Mouse (Mus musculus) ES-E14 (cell line): ENCODE data around the gene Serping1. TPM values are rescaled to one million over a fixed set of nuclear protein-coding genes. Genes with fewer than 3 reads are reported as not detected.

Source experiments
- DNase-seq: peaks from one replicate; pipeline ENCODE4 v3.0.0-alpha.2; 2013; ENCODE audit warnings: low read depth, low spot score
- H3K27ac ChIP-seq: 2 replicates; pipeline ENCODE4 v1.5.1; 2012; ENCODE audit warnings: low read depth, mild to moderate bottlenecking, low read length, moderate library complexity, mixed read lengths; ENCODE audit not compliant: poor library complexity, insufficient read depth, severe bottlenecking
- H3K36me3 ChIP-seq: 2 replicates; pipeline ENCODE4 v1.6.1; 2012; ENCODE audit warnings: mild to moderate bottlenecking, low read length, moderate library complexity, mixed read lengths; ENCODE audit not compliant: control insufficient read depth, poor library complexity, insufficient read depth, severe bottlenecking
- H3K4me1 ChIP-seq, 2 experiments: fragments of 150-350 bp in 1 of 2; sonication (generic) in 1 of 2; 2 replicates each; pipeline ENCODE4 v1.6.1; 2012; ENCODE audit warnings: low read length in 2 of 2, mild to moderate bottlenecking in 1 of 2, mixed read lengths in 1 of 2; ENCODE audit not compliant: control insufficient read depth in 2 of 2, insufficient read depth in 2 of 2, poor library complexity in 1 of 2
- H3K4me3 ChIP-seq, 2 experiments: fragments of 150-350 bp in 1 of 2; sonication (generic) in 1 of 2; 2 replicates each; pipeline ENCODE4 v1.5.1; 2012; ENCODE audit warnings: low read length in 2 of 2, low read depth in 1 of 2, mild to moderate bottlenecking in 1 of 2, mixed read lengths in 1 of 2; ENCODE audit not compliant: insufficient read depth in 1 of 2, poor library complexity in 1 of 2, severe bottlenecking in 1 of 2
- H3K9ac ChIP-seq: 2 replicates; pipeline ENCODE4 v1.6.1; 2012; ENCODE audit warnings: low read depth, mild to moderate bottlenecking, low read length, mixed read lengths; ENCODE audit not compliant: poor library complexity, insufficient read depth, severe bottlenecking
- H3K9me3 ChIP-seq: fragments of 150-350 bp; sonication (generic); 2 replicates; pipeline ENCODE4 v1.6.1; 2012; ENCODE audit warnings: low read depth, mild to moderate bottlenecking, low read length; ENCODE audit not compliant: control insufficient read depth, insufficient read depth
- CHD2 ChIP-seq: IDR thresholded peaks from 2 replicates; pipeline ENCODE4 v1.6.1; 2014; ENCODE audit warnings: mild to moderate bottlenecking, low read depth, low read length, inconsistent platforms
- HCFC1 ChIP-seq: IDR thresholded peaks from 2 replicates; pipeline ENCODE4 v1.6.1; 2012; ENCODE audit warnings: low read length, inconsistent platforms, borderline replicate concordance; ENCODE audit not compliant: insufficient read depth
- MAFK ChIP-seq: IDR thresholded peaks from 2 replicates; pipeline ENCODE4 v1.6.1; 2014; ENCODE audit warnings: mild to moderate bottlenecking, low read depth, low read length, inconsistent platforms; ENCODE audit not compliant: insufficient read depth
- ZC3H11A ChIP-seq: IDR thresholded peaks from 2 replicates; pipeline ENCODE4 v1.6.1; 2012; ENCODE audit warnings: low read depth, mild to moderate bottlenecking, inconsistent platforms, low read length, borderline replicate concordance
- ZNF384 ChIP-seq: IDR thresholded peaks from 2 replicates; pipeline ENCODE4 v1.6.1; 2012; ENCODE audit warnings: low read depth, low read length, inconsistent platforms
- in situ Hi-C, 2 experiments: fragments of 600-800 bp; cut with MboI; formaldehyde crosslinking; loops; one replicate each; pipeline ENCODE4 v1.15.1; 2025; ENCODE audit warnings: low sequenced_read_pairs in 2 of 2, inconsistent platforms in 1 of 2; ENCODE audit not compliant: unreplicated experiment in 2 of 2
- total RNA-seq: library from RNA; depleted of rRNA; stranded (reverse); fragments of 300-350 nt; gene quantifications from 2 replicates; pipeline ENCODE4 v1.2.3, GENCODE M21; 2012

Serping1 gene
- total RNA-seq, 1 experiment: 6.3 TPM

DNA sequence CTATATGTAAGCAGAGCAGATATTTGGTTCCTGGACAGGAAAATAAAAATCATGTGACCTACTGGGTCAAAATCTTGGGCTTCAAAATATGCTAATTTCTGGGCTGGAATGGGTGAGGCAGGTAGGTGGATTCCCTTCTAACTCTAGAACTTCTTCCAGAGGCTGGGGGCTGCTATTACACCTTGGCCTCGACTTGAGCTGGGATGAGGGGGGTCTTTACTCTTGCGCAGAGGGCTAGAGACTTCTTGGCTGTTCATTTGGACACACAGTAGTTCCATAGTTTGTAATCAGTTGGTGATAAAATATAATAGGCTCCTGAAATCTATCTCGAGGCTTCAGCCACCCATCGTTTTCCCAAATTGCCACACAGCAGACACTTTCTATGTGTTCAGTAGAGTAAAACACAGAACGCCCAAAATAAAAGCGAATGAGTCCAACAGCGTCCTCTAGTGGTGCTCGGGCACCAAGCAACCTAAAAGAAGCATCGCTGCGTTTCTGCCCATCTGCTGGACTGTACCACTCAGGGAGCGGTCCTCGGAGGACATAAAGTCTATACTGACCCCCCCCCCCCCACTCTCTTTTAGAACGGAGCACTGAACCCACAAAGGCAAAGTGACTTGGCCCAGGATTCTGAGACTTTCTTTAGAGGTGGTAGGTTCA is 22.7 kb upstream of the Serping1 start:
- in situ Hi-C loops: no loop called here
- Histone ChIP-seq H3K4me3 (peak overlapping the region; percentile 65 to 72), H3K4me1 (peaks cover 0 to 2% of the 10 kb centered on the region in 2 experiments; a peak in 1 of 4 replicates), H3K9ac (no peak overlapping the region; the same call in 1 of the 2 replicates), H3K9me3 (no peaks in the 10 kb centered on the region), H3K36me3 (no peaks in the 10 kb centered on the region), H3K27ac (no peak overlapping the region)
- peak; percentile 71 for DNase-seq
- TF ChIP-seq CHD2: no peak
- peak; percentile 50; the same call in 1 of the 2 replicates for TF ChIP-seq ZC3H11A

GRCm38 (mm10) chr2:84793871-84794270 is 18.6 kb upstream of the Serping1 start:
- Histone ChIP-seq H3K9me3 (no peaks in the 10 kb centered on the region), H3K4me1 (peaks cover 0 to 2% of the 10 kb centered on the region in 2 experiments; a peak in 1 of 4 replicates), H3K36me3 (no peaks in the 10 kb centered on the region), H3K4me3 (no peak overlapping the region), H3K27ac (no peak overlapping the region), H3K9ac (no peak overlapping the region)
- in situ Hi-C loops: no loop called here
- TF ChIP-seq ZNF384: no peak
- TF ChIP-seq HCFC1: no peak
- TF ChIP-seq ZC3H11A: no peak
- TF ChIP-seq MAFK: no peak
- TF ChIP-seq CHD2: no peak
- DNase-seq: no peak

- no peak overlapping the region for H3K27ac ChIP-seq
- H3K4me3 ChIP-seq: no peak overlapping the region
- H3K9me3 ChIP-seq: no peaks in the 10 kb centered on the region
- no peaks in the 10 kb centered on the region for H3K4me1 ChIP-seq
- TF ChIP-seq ZNF384 (no peak), CHD2 (no peak), MAFK (no peak), ZC3H11A (no peak), HCFC1 (no peak)
- no peaks in the 10 kb centered on the region for H3K36me3 ChIP-seq
- DNase-seq: no peak
- no peak overlapping the region for H3K9ac ChIP-seq
- in situ Hi-C loops: no loop called here
These were observed 17.9 kb upstream of the Serping1 start for GRCm38 (mm10) chr2:84793154-84793553.

- Histone ChIP-seq H3K27ac (no peak overlapping the region), H3K9me3 (no peaks in the 10 kb centered on the region), H3K9ac (no peak overlapping the region), H3K4me1 (no peaks in the 10 kb centered on the region), H3K36me3 (no peaks in the 10 kb centered on the region), H3K4me3 (no peak overlapping the region)
- DNase-seq: no peak
- in situ Hi-C loops: no loop called here
- no peak for TF ChIP-seq CHD2
- no peak for TF ChIP-seq ZNF384
- no peak for TF ChIP-seq HCFC1
These were observed 17.3 kb upstream of the Serping1 start for GRCm38 (mm10) chr2:84792516-84792915.

GRCm38 (mm10) chr2:84790418-84790817 is 15.2 kb upstream of the Serping1 start:
- DNase-seq: no peak
- TF ChIP-seq CHD2: no peak
- no peak for TF ChIP-seq ZC3H11A
- TF ChIP-seq MAFK: no peak
- no peak for TF ChIP-seq HCFC1
- TF ChIP-seq ZNF384: no peak
- H3K9me3 ChIP-seq: no peaks in the 10 kb centered on the region
- no peak overlapping the region for H3K4me3 ChIP-seq
- no peak overlapping the region for H3K9ac ChIP-seq
- H3K27ac ChIP-seq: no peak overlapping the region
- no peaks in the 10 kb centered on the region for H3K4me1 ChIP-seq
- in situ Hi-C loops: no loop called here
- no peaks in the 10 kb centered on the region for H3K36me3 ChIP-seq
